Mouse (Mus musculus): ENCODE results near the gene Cox8b.

- no peak for TF ChIP-seq GATA1 (IDR thresholded peaks at IDR 0.05; ENCODE audit: low read length)
- no peak for TF ChIP-seq TAL1 (IDR thresholded peaks at IDR 0.05; ENCODE audit: low read length)
Measured at GRCm38 (mm10) chr7:140923070-140923775, 23.0 kb upstream of the Cox8b start.

Measured in erythroblast, embryonic 14.5 days (primary cell).